ENCODE assay signal across 8 mouse cellular contexts in genomic region chr2:150750129-150750979, GRCm38 (mm10). TPM values are rescaled to one million over a fixed set of nuclear protein-coding genes. Genes with fewer than 3 reads are reported as not detected.
DNase-seq lines count a peak whose midpoint lies in the region; ATAC-seq and TF ChIP-seq lines count a peak whose summit lies in the region.

No protein-coding gene starts in this region.

- no peak overlapping the region for H3K27ac ChIP-seq in layer of hippocampus, adult 2 months
- H3K27ac ChIP-seq in cortical plate, adult 2 months (ENCODE audit: insufficient read depth, low read length): no peak overlapping the region
- no peak overlapping the region for H3K27ac ChIP-seq in liver, postnatal 0 days (ENCODE audit: low read depth)
- H3K27ac ChIP-seq in neural tube, embryonic 15.5 days (replicated peaks): no peak overlapping the region

- peak overlapping the region; percentile 85 for H3K4me3 ChIP-seq in layer of hippocampus, adult 2 months
- H3K4me3 ChIP-seq in cortical plate, adult 2 months (ENCODE audit: insufficient read depth, low read length): peak overlapping the region; percentile 61
- H3K4me3 ChIP-seq in liver, postnatal 0 days (ENCODE audit: low read depth, low read length): no peak overlapping the region
- H3K4me3 ChIP-seq in neural tube, embryonic 15.5 days (replicated peaks): peak overlapping the region; percentile 56

- H3K4me2 ChIP-seq in liver, postnatal 0 days (ENCODE audit: low read depth, low read length): peak overlapping the region; percentile 100
- H3K4me2 ChIP-seq in neural tube, embryonic 15.5 days: peak overlapping the region; percentile 71

- TF ChIP-seq CTCF in layer of hippocampus, adult 2 months (conservative IDR thresholded peaks at IDR 0.05): peak; percentile 71
- 0 out of 2 replicates have a peak, but pooled peaks have one; percentile 21 for TF ChIP-seq CTCF in cortical plate, adult 2 months (IDR thresholded peaks at IDR 0.05; ENCODE audit: extremely low read depth, insufficient read depth, low read length)
- TF ChIP-seq CTCF in liver, postnatal 0 days (IDR thresholded peaks at IDR 0.05; ENCODE audit: low read depth): peak; percentile 37

- ATAC-seq in liver, postnatal 0 days: no peak
- no peak for ATAC-seq in neural tube, embryonic 15.5 days (ENCODE audit: low FRiP score)

- H3K9me3 ChIP-seq in liver, postnatal 0 days (ENCODE audit: low read length): no peaks in the 10 kb centered on the region
- H3K9me3 ChIP-seq in neural tube, embryonic 15.5 days (replicated peaks): no peaks in the 10 kb centered on the region

- no peak overlapping the region for H3K9ac ChIP-seq in liver, postnatal 0 days (replicated peaks)
- H3K9ac ChIP-seq in neural tube, embryonic 15.5 days (replicated peaks): peak overlapping the region; percentile 58; the same call in 1 of the 2 replicates

- no peaks in the 10 kb centered on the region for H3K27me3 ChIP-seq in liver, postnatal 0 days (ENCODE audit: insufficient read depth, low read length)
- H3K27me3 ChIP-seq in neural tube, embryonic 15.5 days (replicated peaks): peaks cover 16% of the 10 kb centered on the region

- no peak for TF ChIP-seq POLR2A in cortical plate, adult 2 months (IDR thresholded peaks at IDR 0.05; ENCODE audit: extremely low read depth, insufficient read depth, low read length)

- TF ChIP-seq EP300 in liver, postnatal 0 days (IDR thresholded peaks at IDR 0.05; ENCODE audit: low read depth): no peak

- H3K4me1 ChIP-seq in cortical plate, adult 2 months (ENCODE audit: control insufficient read depth, insufficient read depth, low read length): peaks cover 4% of the 10 kb centered on the region; the same call in 1 of the 2 replicates
- H3K4me1 ChIP-seq in liver, postnatal 0 days (ENCODE audit: insufficient read depth): peaks cover 16% of the 10 kb centered on the region
- peaks cover 18% of the 10 kb centered on the region for H3K4me1 ChIP-seq in neural tube, embryonic 15.5 days

- 40% methylated on average over 13 of the region's 13 CpGs for WGBS in liver, postnatal 0 days (ENCODE audit: insufficient replicate concordance)
- 79% methylated on average over 13 of the region's 13 CpGs for WGBS in neural tube, embryonic 15.5 days

- peaks cover 8% of the 10 kb centered on the region for H3K36me3 ChIP-seq in liver, postnatal 0 days (replicated peaks; ENCODE audit: insufficient read depth, low read length)
- peaks cover 18% of the 10 kb centered on the region for H3K36me3 ChIP-seq in neural tube, embryonic 15.5 days

- no peak for DNase-seq in layer of hippocampus, adult 2 months (ENCODE audit: low spot score in 2 of 2)
- no peak for DNase-seq in layer of hippocampus, adult 8-10 months (ENCODE audit: low spot score in 2 of 2)
- peak; percentile 80 for DNase-seq in induced T-regulatory cell, adult 2 months (ENCODE audit: low read depth)
- no peak for DNase-seq in liver, postnatal 0 days
- DNase-seq in urinary bladder, postnatal 25 days (ENCODE audit: low spot score): no peak
- no peak for DNase-seq in layer of hippocampus, adult 18-20 months (ENCODE audit: low spot score in 2 of 2)

RNA-seq across cellular contexts. Expression of gene Entpd6, which starts 1.5 kb away (rescaled TPM):
- 10 to 100 TPM; 65.5 to 68.9 TPM for total RNA-seq in layer of hippocampus, adult 2 months (2021)
- total RNA-seq in layer of hippocampus, adult 8-10 months (2022): 10 to 100 TPM; 57.3 to 70.1 (median 67.0) TPM
- 56.2 and 57.8 TPM in 2 replicates for polyA plus RNA-seq in cortical plate, adult 2 months (2012; rRNA removed)
- 9.2 and 9.9 TPM in 2 replicates for polyA plus RNA-seq in liver, postnatal 0 days (2015; fragmentation: Nextera tagmentation; extraction: Ambion mirVana)
- polyA plus RNA-seq in neural tube, embryonic 15.5 days (2015; fragmentation: Nextera tagmentation; extraction: Ambion mirVana): 72.6 and 78.2 TPM in 2 replicates
- 10 to 100 TPM; 68.1 to 69.5 TPM for total RNA-seq in layer of hippocampus, adult 18-20 months (2021)

RNA-seq across cellular contexts. Expression of gene Pygb, which starts 36.2 kb away (rescaled TPM):
- total RNA-seq in layer of hippocampus, adult 2 months (2021): 100 to 1,000 TPM; 203 to 212 TPM
- 100 to 1,000 TPM; 197 to 249 (median 221) TPM for total RNA-seq in layer of hippocampus, adult 8-10 months (2022)
- 131 and 133 TPM in 2 replicates for polyA plus RNA-seq in cortical plate, adult 2 months (2012; rRNA removed)
- 13.6 and 15.3 TPM in 2 replicates for polyA plus RNA-seq in liver, postnatal 0 days (2015; fragmentation: Nextera tagmentation; extraction: Ambion mirVana)
- 153 and 158 TPM in 2 replicates for polyA plus RNA-seq in neural tube, embryonic 15.5 days (2015; fragmentation: Nextera tagmentation; extraction: Ambion mirVana)
- 100 to 1,000 TPM; 210 to 214 TPM for total RNA-seq in layer of hippocampus, adult 18-20 months (2021)

Comparison
In these comparisons a context has a peak if more than half of its experiments do, and no peak if none do; other contexts are left out.
1. CTCF ChIP-seq: peak in every context shown above with its lines; median percentile 71 in layer of hippocampus, adult 2 months; 37 in liver, postnatal 0 days; 21 in cortical plate, adult 2 months.